Mouse (Mus musculus): ENCODE measurements at regions not wholly inside any gene's neighbourhood (a gene's known extent, or its start where the extent isn't known, plus 50 kb on each side); places are given as distances from the start of the nearest gene placed in this dataset.

- intact Hi-C loops (cut with DNase I), result no loop called here
- DNase-seq (ENCODE audit: low spot score in 2 of 2), result peak; percentile 19 to 23
Measured at GRCm38 (mm10) chr5:132653694-132654300, 110.7 kb upstream of the Auts2 start.

- intact Hi-C loops (cut with DNase I), result no loop called here
- no peak for DNase-seq (ENCODE audit: low spot score in 2 of 2)
Measured at GRCm38 (mm10) chr5:132652201-132652600, 109.1 kb upstream of the Auts2 start.

GRCm38 (mm10) chr5:132649771-132650170 is 106.6 kb upstream of the Auts2 start:
- peak in 1 of 2 experiments; percentile 8 for DNase-seq (ENCODE audit: low spot score in 2 of 2)
- intact Hi-C loops (cut with DNase I), result no loop called here

GRCm38 (mm10) chr5:132648751-132649150 is 105.6 kb upstream of the Auts2 start:
- no peak for DNase-seq (ENCODE audit: low spot score in 2 of 2)
- intact Hi-C loops (cut with DNase I), result no loop called here

GRCm38 (mm10) chr5:132644646-132645172 is 101.6 kb upstream of the Auts2 start:
- intact Hi-C loops (cut with DNase I), result no loop called here
- no peak for DNase-seq (ENCODE audit: low spot score in 2 of 2)

GRCm38 (mm10) chr5:132643270-132643669 is 100.1 kb upstream of the Auts2 start:
- intact Hi-C loops (cut with DNase I), result no loop called here
- no peak for DNase-seq (ENCODE audit: low spot score in 2 of 2)

- DNase-seq (ENCODE audit: low spot score in 2 of 2), result no peak
Measured at GRCm38 (mm10) chr5:132633198-132633884, 90.2 kb upstream of the Auts2 start.

GRCm38 (mm10) chr5:132621751-132622150 is 78.6 kb upstream of the Auts2 start:
- intact Hi-C loops (cut with DNase I), result no loop called here
- DNase-seq (ENCODE audit: low spot score in 2 of 2), result no peak

More at GRCm38 (mm10) chr5:132633198-132633884, 90.2 kb upstream of the Auts2 start:
- intact Hi-C loops (cut with DNase I), result no loop called here

- intact Hi-C loops (cut with DNase I), result no loop called here
- DNase-seq (ENCODE audit: low spot score in 2 of 2), result no peak
Measured at GRCm38 (mm10) chr5:132617241-132617640, 74.1 kb upstream of the Auts2 start.

GRCm38 (mm10) chr5:132609251-132609650 is 66.1 kb upstream of the Auts2 start:
- intact Hi-C loops (cut with DNase I), result no loop called here
- no peak for DNase-seq (ENCODE audit: low spot score in 2 of 2)

- intact Hi-C loops (cut with DNase I), result no loop called here
- DNase-seq (ENCODE audit: low spot score in 2 of 2), result peak; percentile 15 to 55
Measured at GRCm38 (mm10) chr5:132606216-132606615, 63.1 kb upstream of the Auts2 start.

- intact Hi-C loops (cut with DNase I), result no loop called here
- DNase-seq (ENCODE audit: low spot score in 2 of 2), result no peak
Measured at GRCm38 (mm10) chr5:132594796-132595195, 51.7 kb upstream of the Auts2 start.
